Mouse (Mus musculus) erythroid progenitor cell, adult 5-6 weeks (primary cell): ENCODE measurements around the gene St6galnac3. TPM values are rescaled to one million over a fixed set of nuclear protein-coding genes. Genes with fewer than 3 reads are reported as not detected.

Experiments
- ATAC-seq: replicated peaks from 2 replicates; pipeline ENCODE4 v1.8.0; 2016; ENCODE audit warnings: moderate number of reproducible peaks, mild to moderate bottlenecking, moderate TSS enrichment, inconsistent platforms; ENCODE audit not compliant: poor library complexity, low FRiP score, severe bottlenecking
- total RNA-seq, 2 experiments: library from RNA; stranded (forward) in 1 of 2; stranded (reverse) in 1 of 2; fragments of 150-400 nt in 1 of 2; fragments of 186-747, 209-891 nt in 1 of 2; gene quantifications; 2 replicates each; pipeline versions ENCODE4 v1.2.3 to v1.2.4; 2015 to 2017; ENCODE audit warnings: low replicate concordance in 2 of 2

St6galnac3 gene
- total RNA-seq, 2 experiments from 2014 or later: 5.4 to 10.7 TPM

DNA sequence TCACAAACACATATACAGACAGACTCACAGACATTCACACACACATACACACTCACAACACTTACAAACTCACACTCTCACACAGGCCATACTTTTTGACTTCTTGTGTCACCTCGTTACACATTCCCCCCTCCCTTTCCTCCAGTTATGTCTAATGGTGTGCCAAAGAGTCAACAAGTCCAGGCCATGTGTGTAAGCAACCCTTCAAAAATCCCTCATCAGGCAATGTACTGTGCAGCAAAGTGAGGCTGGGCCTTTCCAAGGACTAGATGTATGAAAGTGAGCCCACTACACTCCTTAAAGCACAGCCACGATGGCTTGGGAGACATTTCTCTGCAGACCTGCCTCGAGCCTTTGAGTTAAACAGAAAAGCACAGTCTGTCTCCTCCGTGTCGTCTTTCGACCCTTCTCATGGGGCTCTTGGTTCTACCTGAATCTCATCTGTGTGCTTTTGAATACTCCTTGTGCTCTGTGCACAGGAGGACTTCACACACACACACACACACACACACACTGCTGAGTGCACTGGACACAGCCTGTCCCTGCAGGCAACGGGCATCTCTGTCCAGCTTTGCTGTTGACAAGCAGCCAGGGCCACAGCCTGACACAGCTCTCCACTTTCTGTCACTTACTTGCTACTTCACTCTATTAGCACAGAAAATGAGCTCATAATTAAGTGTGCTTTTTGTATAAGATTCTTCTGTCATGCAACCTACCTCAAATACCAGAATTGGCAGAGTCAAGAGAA is 177.9 kb downstream of the St6galnac3 start:
- no peak for ATAC-seq

DNA sequence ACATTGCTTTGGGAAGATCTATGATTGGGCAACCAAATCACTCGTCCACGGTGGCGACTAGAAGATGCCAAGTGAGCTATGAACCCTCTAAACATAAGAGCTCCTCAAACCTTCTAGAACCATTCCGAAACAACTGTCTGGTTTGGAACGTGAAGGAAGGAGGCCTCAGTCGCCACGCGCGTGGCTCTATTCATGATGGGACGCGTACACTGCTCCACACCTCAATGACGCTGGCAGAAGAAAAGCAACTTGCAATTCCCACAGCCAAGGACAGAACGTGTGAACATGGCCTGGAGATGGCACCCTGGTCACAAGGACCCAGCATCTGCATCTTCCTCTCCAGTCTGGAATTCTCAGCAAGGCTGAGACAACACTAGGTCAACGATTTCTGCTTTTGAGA is 185.1 kb downstream of the St6galnac3 start:
- ATAC-seq: no peak

DNA sequence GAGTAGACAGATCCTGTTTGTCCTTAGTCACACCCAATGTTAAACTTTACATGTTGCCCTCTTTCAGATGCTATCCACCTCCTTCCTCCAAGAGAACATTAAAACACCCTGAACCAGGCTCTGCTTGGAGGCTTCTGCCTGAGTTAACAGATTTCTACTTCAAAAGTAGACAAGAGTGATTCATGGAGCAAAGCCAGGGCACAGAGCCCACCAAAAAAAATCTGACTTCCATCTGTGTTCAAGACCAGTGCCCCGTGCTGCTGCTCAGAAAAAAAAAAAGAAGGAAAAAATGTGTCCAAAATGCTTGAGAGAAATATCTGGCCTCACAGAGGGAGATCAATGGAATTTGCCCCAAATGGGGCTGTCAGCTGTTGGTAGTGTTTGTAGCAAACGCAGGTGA is 186.6 kb downstream of the St6galnac3 start:
- no peak for ATAC-seq

DNA sequence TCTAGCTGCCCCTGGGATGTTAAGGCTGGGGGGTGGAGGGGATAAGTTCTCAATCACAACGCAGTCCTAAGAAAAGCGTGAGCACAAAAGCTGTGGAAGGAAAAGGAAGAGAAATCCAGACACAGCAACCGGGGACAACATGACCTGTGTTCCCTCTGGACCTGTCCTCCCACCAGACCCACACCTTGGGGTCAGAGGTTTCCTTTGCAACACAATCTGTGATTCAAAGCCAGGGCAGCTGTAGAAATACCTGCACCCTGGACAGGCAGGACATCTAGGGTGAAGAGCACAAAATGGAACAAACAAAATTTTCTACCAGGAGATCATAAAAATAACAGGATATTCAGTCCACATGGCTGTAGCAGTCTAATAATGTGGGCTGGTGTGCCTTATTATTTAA is 187.5 kb downstream of the St6galnac3 start:
- no peak for ATAC-seq

DNA sequence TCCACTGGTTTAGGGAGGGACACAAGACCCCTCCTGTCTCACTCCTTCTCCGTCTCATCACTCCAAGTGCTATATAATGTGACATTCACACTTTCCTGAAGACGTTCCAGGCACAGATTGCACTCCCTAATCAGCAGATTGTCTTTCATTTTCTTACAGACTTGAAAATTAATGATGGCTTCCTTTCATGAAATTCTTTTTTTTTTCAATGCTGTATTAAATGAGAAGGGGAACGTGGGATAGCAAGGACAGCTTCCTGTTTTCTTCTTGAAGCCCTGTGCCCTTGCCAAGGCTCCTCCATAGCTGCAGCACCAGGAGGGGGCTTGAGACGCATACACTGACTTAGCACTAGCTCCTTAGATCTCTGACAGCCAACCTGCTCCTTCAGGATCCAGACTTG is 188.7 kb downstream of the St6galnac3 start:
- ATAC-seq: no peak

DNA sequence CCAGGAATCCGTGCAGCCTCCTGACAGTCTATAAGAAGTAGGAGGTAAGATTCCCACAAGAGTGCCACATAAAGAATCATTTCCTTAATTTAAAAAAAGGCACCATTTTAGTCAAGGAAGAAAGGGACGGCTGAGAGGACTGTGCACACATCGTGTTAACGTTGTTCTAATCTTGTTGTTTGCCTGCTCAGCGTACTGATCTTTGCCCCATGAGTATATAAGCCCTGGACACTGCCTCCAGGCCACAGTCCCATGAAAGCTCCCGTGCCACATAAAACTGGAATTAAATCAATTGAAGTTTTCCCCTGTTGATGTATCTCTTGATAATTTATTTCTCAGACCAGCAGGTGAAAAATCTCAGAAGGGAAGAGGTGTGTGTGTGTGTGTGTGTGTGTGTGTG is 195.8 kb downstream of the St6galnac3 start:
- no peak for ATAC-seq

DNA sequence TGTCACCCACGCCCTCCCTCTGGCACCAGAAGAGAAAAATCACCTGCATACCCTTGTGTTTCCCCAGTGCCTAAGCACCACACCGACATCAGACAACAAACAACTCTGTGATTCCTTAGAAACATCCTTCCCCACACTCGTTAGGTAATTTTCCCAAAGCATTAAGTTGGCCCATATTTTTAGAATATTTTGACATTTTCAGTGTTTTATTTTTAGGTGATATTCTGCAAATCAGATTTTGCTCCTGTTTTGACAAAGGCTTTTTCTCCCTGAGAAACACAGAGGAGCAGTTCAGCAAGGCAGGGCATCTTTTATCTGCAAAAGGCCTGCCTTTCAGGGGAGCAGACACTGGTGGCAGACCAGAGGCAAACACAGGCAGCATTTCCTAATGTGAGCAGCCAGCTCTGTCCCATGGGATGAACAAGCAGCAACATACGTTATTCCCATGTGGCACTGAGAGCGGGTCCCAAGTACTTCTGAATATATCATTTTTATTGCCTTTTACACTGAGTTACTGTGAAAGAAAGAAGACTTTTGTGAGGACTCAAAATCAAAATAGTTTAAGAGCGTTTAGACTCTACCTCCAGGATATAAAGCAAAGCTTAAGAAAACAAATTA is 199.7 kb downstream of the St6galnac3 start:
- ATAC-seq: no peak

DNA sequence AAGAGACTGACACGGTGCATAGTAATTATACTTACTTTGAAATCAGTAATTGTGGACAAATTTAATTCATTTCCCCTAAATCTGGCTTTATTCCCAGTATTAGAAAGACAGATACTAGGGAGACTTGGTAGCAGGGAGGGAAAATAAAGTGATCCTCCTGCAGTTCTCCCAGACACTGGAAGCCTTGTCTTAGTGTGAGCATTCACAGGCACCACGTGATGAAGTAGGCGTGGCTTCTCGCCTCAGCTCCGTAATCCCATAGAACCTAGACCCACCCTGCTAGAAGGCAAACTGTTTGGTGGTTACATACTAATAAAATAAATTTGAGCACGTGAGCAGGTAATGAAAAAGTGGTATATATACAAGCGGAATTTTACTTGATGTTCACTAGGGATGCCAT is 208.1 kb downstream of the St6galnac3 start:
- no peak for ATAC-seq

DNA sequence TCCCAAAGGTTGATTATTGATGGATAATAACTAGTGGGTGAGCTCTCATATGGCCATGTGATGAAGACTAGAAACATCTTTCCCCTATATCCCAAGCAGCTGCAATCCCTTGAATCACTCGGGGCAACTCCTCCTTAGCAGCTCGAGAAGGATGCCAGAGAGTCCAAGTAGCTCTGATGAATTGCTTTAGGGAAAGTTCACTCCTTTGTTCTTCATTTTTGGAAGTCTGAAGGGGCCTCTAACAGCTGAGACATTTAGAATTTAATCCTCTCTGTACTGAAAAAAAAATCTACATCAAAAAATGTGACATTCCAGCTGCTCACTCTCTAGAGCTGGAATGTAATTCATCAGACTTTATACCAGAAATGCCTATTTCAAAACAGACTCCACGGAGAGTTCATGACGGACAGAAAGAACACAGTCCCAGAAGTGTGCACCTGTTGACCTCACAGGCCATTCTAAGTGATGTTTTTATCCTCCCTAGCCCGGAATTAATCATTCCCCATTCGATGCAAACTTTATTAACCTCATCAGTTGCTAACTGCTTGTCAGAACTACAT is 211.4 kb downstream of the St6galnac3 start:
- no peak for ATAC-seq

DNA sequence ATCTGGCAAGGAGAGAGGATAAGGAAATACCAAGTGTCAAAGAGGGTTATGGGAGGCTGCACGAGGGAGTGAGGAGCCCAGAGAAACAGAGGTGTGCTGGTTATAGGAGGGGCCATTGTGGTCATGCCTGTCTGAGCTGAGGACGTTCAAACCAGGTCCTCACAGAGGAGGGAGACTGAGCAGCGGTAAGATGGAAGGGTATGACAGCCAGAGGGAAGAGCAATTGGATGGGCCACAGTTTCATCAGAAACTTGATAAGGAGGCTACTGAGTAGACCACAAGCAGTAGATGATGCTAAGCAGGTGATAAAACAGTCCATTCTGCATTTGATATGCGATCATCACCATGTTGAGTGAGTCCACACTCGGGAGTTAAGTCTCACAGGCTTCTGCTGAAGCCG is 212.4 kb downstream of the St6galnac3 start:
- ATAC-seq: no peak

DNA sequence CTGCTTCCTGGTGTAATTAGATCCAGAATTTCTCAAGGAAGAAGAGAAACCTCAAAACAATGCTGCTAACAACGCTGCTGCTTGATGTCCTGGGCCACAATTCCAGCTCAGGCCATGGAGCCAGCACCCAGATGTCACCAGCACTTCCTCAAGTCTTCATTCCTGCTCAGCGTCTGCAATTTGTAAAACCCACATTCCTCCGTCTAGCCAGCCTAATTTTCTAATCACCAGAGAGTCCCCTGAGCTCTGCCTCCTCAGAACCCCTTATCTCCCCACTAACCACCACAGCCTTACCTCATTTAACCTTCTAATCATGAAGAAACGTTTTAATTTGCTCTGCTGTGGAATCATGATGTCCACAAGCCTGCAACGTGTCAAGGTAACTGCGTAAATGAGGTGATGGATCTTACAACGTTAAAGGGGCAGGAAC is 213.8 kb downstream of the St6galnac3 start:
- peak; percentile 48; the same call in 1 of the 2 replicates for ATAC-seq

DNA sequence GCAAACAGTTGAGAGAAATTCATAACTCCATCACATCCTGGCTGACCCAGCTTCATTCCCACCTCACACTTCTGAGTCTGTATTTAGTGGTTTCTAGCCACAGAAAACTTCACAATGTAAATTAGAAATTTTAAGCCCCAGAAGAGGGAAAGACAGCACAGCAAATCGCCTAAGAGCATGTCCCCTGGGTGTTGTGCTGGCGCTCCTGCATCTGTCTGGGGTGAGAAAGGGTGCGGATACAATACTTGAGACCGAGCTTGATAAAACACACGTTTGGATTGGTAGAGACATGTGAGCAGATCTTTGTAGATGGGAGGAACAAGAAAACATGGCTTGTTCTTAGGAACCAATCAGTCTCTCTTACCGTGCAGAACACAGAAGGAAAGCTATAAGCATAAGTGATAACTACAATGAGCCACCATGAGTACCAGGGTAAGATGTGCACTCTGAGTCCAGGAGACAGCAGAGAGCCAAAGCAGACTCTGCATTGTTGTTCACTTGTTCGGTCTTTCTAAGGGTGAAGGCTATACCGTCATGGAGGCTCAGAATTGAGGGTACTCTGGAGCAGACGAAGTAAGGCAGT is 214.8 kb downstream of the St6galnac3 start:
- no peak for ATAC-seq

DNA sequence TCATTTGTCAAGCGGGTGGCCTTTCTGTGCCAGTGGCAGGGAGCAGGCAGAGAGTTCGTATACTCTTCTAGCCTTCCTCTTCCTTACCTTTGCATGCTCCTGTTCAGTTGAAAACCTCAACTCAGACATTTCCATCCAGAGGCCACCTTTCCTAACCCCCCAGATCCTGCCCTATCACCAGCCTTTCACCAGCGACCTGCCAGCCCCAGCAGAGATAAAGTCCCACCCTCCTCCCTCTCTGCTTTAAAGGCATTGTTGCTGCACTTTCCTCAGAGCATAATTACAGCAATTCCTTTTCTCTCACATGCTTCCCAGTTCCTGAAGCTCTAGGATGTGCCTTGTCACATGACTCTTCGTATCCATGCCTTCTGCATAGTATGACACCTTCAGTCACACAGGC is 215.3 kb downstream of the St6galnac3 start:
- no peak for ATAC-seq

DNA sequence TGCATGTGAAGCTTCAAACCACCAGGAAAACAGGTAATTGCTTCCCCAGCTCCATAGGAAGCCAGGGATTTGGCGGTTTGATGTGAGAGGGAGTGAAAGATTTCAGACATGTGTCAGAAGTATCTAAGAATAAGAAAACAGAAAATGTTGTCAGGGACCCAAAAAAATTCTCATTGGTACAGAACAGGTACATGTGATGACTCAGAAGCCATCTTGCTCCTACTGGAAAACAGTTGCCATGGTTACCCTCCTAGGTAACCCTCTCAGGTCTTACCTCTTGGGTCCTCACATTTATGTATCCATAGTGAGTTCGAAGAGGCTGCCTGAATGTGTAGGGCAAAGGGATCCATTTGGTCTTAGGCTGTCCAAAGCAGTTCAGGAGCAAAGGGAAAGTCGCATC is 215.9 kb downstream of the St6galnac3 start:
- no peak for ATAC-seq

DNA sequence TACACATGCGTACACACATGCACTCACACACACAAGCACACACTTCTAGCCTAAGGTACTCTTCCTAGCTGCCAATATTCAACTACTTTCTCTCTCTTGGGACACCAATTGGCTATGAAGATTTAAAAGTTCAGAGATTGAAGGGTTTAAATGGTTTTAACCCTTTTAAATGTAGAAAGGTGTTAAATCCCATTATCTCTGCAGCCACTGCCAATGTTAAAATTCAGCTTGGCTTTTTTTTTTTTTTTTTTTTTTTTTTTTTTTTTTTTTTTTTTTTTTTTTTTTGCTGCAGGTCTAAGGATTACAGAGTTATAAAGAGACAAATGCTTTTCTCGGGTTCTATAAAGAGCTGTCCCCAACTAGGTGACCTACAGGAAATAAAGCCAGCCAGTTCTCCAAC is 216.4 kb downstream of the St6galnac3 start:
- no peak for ATAC-seq

DNA sequence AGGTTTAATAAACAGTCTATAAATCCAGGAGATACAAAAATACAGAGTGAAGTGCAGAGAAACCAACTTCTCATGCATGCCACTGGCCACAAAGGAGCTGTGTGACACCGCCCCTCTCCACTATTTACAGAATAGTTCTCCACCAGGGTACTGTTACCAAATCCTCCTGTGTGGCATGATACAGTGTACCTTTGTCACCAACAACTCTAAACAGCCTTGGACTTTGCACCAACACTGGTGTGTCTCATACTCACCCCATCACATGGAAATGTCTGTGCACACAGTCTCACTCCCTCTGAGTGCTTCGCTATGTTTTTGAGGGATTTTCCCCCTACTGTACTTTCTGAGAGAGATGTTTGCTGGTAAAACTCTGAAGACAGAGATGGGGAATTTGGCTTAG is 217.4 kb downstream of the St6galnac3 start:
- ATAC-seq: no peak

DNA sequence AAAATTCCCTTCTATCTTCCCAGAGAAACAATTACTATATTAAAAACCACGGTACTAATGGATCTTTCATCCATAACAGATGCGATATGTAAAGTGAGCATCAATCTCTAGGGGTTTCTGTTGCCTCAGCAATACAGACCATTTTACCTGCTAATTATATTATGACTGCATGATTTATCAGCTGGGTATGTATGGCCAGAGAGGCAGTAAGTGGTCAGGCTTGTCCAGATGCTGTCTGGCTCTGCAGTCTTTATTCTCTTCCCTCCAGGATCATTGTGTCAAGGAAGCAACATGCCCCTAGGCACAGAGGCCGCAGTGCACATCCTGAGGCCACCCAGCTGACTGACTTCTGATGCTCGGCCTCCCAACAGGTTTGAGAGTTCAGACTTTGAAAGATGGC is 222.5 kb downstream of the St6galnac3 start:
- no peak for ATAC-seq

DNA sequence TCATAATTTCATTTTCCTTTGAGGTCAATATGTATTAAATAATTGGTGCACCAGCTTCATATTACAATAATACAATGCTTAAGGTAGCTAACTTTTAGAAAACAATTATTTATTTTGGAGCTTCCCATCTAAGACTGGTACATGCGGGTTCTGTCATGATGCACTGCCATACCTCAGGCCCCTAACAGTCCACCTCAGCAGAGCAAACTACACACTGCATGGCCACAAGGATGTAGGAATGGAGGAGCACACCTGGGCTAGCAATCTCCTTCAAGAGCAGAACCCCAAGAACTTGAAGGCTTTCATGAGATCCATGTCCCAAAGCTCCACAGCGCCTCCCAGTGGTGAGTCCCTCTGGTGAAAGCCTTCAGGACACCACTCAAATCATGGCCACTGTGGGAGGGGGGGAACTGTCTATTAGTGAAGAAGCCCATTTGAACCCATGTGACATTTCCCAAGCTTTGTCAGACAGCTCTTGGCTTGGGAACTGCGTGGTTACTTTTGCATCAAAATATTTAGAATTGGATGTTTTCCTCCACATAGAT is 223.6 kb downstream of the St6galnac3 start:
- no peak for ATAC-seq

DNA sequence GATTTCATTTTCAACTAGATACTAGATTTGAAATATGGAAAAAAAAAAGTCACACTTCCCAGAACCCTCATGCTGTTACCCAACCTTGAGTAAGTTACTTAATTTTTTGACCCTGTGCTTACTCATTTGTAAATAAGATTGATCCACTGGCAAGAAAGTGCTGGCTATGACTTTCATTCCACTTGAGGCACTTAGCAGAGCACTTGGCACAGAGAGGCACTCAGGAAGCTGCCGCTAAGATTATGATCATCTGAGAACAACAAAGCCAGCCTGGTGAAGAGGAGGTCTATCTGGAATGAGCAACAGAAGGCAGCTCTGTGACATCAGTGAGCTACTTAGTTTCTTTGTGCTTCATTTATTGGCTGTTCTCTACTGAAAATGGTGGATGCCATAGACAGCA is 232.0 kb downstream of the St6galnac3 start:
- ATAC-seq: no peak

DNA sequence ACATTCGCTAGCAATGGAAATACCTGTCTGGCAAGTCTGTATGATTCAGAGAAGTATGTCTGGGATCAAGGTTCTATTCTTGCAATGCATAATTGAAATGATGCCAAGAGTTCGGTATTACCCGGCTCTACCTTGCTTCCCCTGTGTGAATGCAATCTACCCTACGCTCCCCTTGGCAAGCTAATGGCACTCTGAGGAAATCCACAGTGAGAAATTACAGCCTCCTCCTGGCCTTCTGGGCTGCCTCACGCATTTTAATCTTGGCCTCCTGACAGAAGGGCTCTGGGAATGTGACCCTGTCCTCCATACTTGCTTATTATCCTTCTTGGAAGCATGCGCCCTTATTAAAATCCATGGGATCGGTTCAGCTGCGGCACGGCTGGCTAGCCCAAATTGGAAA is 235.3 kb downstream of the St6galnac3 start:
- ATAC-seq: no peak

DNA sequence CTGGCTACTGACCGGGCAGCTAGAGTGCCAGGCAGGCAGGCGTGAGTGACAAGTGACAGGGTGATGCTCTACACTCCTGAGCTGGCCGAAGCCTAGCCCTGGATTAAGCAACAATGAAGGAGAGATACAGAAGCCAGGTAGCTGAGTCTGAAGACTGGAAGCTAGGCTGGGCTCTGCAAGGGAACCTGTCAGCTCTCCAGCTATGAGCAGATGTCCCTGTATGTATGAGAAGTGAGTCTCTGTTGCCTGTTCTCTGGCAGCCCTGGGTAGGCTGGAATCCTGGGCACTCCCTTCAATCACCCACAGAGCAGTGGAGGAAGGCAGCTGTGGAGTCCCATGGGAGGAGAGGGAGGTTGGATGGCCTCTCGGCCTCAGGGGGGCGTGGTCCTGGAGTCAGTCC is 236.0 kb downstream of the St6galnac3 start:
- ATAC-seq: no peak
